Mouse (Mus musculus): ENCODE data around the gene Fbxo7.

DNA sequence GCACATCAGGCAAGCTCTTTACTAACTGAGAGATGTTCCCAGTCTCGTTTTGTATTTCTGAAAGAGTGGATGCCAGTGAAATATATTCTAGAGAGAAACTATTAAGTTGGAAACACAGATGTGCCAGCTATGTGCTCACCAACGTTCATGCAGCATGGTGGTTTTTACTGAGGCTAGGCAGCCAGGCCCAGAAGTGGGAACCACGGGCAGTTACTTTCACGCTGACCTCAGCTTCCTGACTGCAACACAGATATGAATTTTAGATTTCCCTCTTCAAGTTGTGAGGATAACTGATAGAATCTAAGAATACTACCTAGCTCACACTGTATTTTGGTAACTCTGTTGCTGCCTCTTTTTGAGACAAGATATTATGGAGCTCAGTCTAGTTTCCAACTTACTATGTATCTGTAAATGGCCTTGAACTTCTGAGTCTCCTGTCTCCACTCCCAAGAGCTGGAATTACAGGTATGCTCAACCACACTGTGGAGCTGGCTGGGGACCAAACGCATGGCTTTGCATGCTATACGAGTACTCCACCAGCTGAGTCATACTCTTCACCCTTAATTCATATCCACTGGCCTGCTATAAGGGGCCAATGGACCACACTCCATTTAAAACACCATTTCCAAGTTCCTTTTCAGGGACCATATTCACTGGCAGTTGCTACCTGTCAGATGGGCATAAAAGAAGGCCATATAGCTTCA, 32.2 kb upstream of the Fbxo7 start:
- no peak for TF ChIP-seq GATA1 (IDR thresholded peaks at IDR 0.05; ENCODE audit: borderline replicate concordance, low read length)
- TF ChIP-seq FLI1 (IDR thresholded peaks at IDR 0.05; ENCODE audit: low read length), result no peak

Data from megakaryocyte, embryonic 14.5 days (primary cell).